Mouse (Mus musculus) stomach, postnatal 0 days (tissue): ENCODE measurements around the gene Dnttip1.

ENCODE experiments used
- CTCF ChIP-seq: IDR thresholded peaks from 2 replicates; pipeline ENCODE4 v1.5.1; 2016; ENCODE audit warnings: antibody characterized with exemption, low read depth, mild to moderate bottlenecking, moderate library complexity
- EP300 ChIP-seq: optimal IDR thresholded peaks from 2 replicates; pipeline ENCODE3; 2016; ENCODE audit warnings: antibody characterized with exemption

DNA sequence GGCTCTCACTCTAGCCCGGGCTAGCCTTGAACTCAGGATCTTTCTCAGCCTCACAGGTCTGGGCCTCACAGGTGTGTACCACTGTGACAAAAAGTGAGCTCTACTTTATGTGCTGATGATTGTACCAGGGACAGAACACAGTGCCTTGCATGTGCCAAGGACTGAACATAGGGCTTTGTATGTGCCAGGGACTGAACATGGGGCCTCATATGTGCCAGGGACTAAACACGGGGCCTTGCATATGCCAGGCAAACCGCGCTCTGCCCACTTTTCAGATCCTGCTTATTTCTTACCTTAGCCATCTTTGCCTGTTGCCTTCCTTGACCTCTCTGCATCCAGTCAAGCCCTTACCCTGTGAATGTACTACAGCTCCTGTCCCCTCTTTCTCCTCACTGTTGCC, 16.2 kb downstream of the Dnttip1 start:
- TF ChIP-seq CTCF = no peak
- TF ChIP-seq EP300 = no peak
